Mouse (Mus musculus) myocyte (in vitro differentiated cells): Measurements from ENCODE around the gene Sh3rf3.

Experiments
- CEBPB ChIP-seq: IDR thresholded peaks from 2 replicates; pipeline ENCODE4 v1.6.1; 2011; ENCODE audit warnings: mild to moderate bottlenecking, moderate library complexity; ENCODE audit not compliant: poor library complexity, insufficient read depth, severe bottlenecking
- E2F4 ChIP-seq: IDR thresholded peaks from one replicate; pipeline ENCODE4 v1.6.1; 2011; ENCODE audit warnings: mild to moderate bottlenecking, control low read depth, moderate library complexity; ENCODE audit not compliant: insufficient read depth
- MAX ChIP-seq: IDR thresholded peaks from one replicate; pipeline ENCODE4 v1.6.1; 2011; ENCODE audit warnings: low read depth, mild to moderate bottlenecking, control low read depth
- MYOD1 ChIP-seq, 3 experiments: IDR thresholded peaks; one replicate each; pipeline ENCODE4 v1.6.1; 2011; ENCODE audit warnings: control low read depth in 2 of 3, low read depth in 2 of 3, mild to moderate bottlenecking in 2 of 3, moderate library complexity in 1 of 3; ENCODE audit not compliant: insufficient read length in 2 of 3, control insufficient read depth in 1 of 3
- MYOG ChIP-seq, 3 experiments: IDR thresholded peaks; one replicate each; pipeline ENCODE4 v1.6.1; 2011; ENCODE audit warnings: control low read depth in 2 of 3, low read depth in 2 of 3, mild to moderate bottlenecking in 2 of 3; ENCODE audit not compliant: insufficient read length in 2 of 3, control insufficient read depth in 1 of 3, insufficient read depth in 1 of 3
- POLR2A ChIP-seq: IDR thresholded peaks from one replicate; pipeline ENCODE4 v1.6.1; 2011; ENCODE audit warnings: low read depth, mild to moderate bottlenecking, control low read depth, moderate library complexity; ENCODE audit not compliant: insufficient read length
- POLR2AphosphoS2 ChIP-seq: IDR thresholded peaks from one replicate; pipeline ENCODE4 v1.6.1; 2011; ENCODE audit warnings: low read depth, control low read depth; ENCODE audit not compliant: insufficient read length
- REST ChIP-seq: IDR thresholded peaks from one replicate; pipeline ENCODE4 v1.6.1; 2011; ENCODE audit warnings: mild to moderate bottlenecking, control low read depth, moderate library complexity; ENCODE audit not compliant: insufficient read depth, insufficient read length
- SRF ChIP-seq: IDR thresholded peaks from one replicate; pipeline ENCODE4 v1.6.1; 2011; ENCODE audit warnings: low read depth; ENCODE audit not compliant: control insufficient read depth, insufficient read length
- TCF12 ChIP-seq: IDR thresholded peaks from one replicate; pipeline ENCODE4 v1.6.1; 2011; ENCODE audit warnings: mild to moderate bottlenecking, control low read depth; ENCODE audit not compliant: poor library complexity, insufficient read depth, severe bottlenecking
- USF1 ChIP-seq: IDR thresholded peaks from one replicate; pipeline ENCODE4 v1.6.1; 2011; ENCODE audit warnings: low read depth, mild to moderate bottlenecking, control low read depth, moderate library complexity

GRCm38 (mm10) chr10:58843100-58843499 lies 29.9 kb downstream of the Sh3rf3 start:
- TF ChIP-seq POLR2A (no peak), TCF12 (no peak), E2F4 (no peak), POLR2AphosphoS2 (no peak), MYOG (IDR thresholded peaks at IDR 0.05; ENCODE audit: control insufficient read depth in 1 of 3, insufficient read depth in 1 of 3, insufficient read length in 2 of 3, low read depth in 2 of 3) (no peak), USF1 (no peak), CEBPB (no peak), MYOD1 (IDR thresholded peaks at IDR 0.05; ENCODE audit: control insufficient read depth in 1 of 3, insufficient read length in 2 of 3, low read depth in 2 of 3) (no peak), MAX (no peak), REST (no peak), SRF (no peak)
